Mouse (Mus musculus): ENCODE results near the gene Sncb. TPM values are rescaled to one million over a fixed set of nuclear protein-coding genes. Genes with fewer than 3 reads are reported as not detected.

Sncb gene
- polyA plus RNA-seq, 1 experiment from 2014 or later = 0.29 TPM

GRCm38 (mm10) chr13:54754169-54755080 lies 12.0 kb downstream of the Sncb start:
- H3K36me3 ChIP-seq = no peaks in the 10 kb centered on the region
- no peaks in the 10 kb centered on the region for H3K9me3 ChIP-seq (replicated peaks)
- no peak overlapping the region for H3K27ac ChIP-seq
- H3K9ac ChIP-seq = no peak overlapping the region
- no peak for ATAC-seq (replicated peaks; ENCODE audit: low FRiP score)
- 41% methylated on average over 12 of the region's 12 CpGs for WGBS
- no peak overlapping the region for H3K4me2 ChIP-seq
- peaks cover 69% of the 10 kb centered on the region for H3K27me3 ChIP-seq
- peaks cover 27% of the 10 kb centered on the region for H3K4me1 ChIP-seq
- H3K4me3 ChIP-seq (replicated peaks) = no peak overlapping the region

- Histone ChIP-seq H3K9me3 (replicated peaks) (no peaks in the 10 kb centered on the region), H3K27me3 (peaks cover 68% of the 10 kb centered on the region), H3K27ac (no peak overlapping the region), H3K9ac (no peak overlapping the region), H3K4me1 (peaks cover 27% of the 10 kb centered on the region), H3K4me2 (no peak overlapping the region), H3K4me3 (replicated peaks) (no peak overlapping the region), H3K36me3 (no peaks in the 10 kb centered on the region)
- ATAC-seq (replicated peaks; ENCODE audit: low FRiP score) = no peak
- WGBS = 66% methylated on average over 6 of the region's 6 CpGs
Observed at GRCm38 (mm10) chr13:54753733-54754132, 12.7 kb downstream of the Sncb start.

- Histone ChIP-seq H3K4me1 (peaks cover 16% of the 10 kb centered on the region), H3K9me3 (replicated peaks) (no peaks in the 10 kb centered on the region), H3K9ac (no peak overlapping the region), H3K4me2 (no peak overlapping the region), H3K27me3 (peaks cover 75% of the 10 kb centered on the region), H3K27ac (no peak overlapping the region), H3K36me3 (no peaks in the 10 kb centered on the region), H3K4me3 (replicated peaks) (no peak overlapping the region)
- WGBS = 72% methylated on average over 10 of the region's 10 CpGs
- ATAC-seq (replicated peaks; ENCODE audit: low FRiP score) = no peak
Observed at GRCm38 (mm10) chr13:54752656-54753055, 13.7 kb downstream of the Sncb start.

- Histone ChIP-seq H3K9me3 (replicated peaks) (no peaks in the 10 kb centered on the region), H3K4me1 (peaks cover 14% of the 10 kb centered on the region), H3K4me2 (no peak overlapping the region), H3K4me3 (replicated peaks) (no peak overlapping the region), H3K27ac (no peak overlapping the region), H3K27me3 (peaks cover 77% of the 10 kb centered on the region), H3K9ac (no peak overlapping the region), H3K36me3 (no peaks in the 10 kb centered on the region)
- ATAC-seq (replicated peaks; ENCODE audit: low FRiP score) = no peak
- WGBS = 5% methylated on average over 8 of the region's 8 CpGs
Observed at GRCm38 (mm10) chr13:54750699-54751098, 15.7 kb downstream of the Sncb start.

GRCm38 (mm10) chr13:54749864-54750411 lies 16.5 kb downstream of the Sncb start, which contains the start of gene Gprin1:
Gene Gprin1, minus strand, starts transcription at chr13:54749874.
- ATAC-seq (replicated peaks; ENCODE audit: low FRiP score) = peak; percentile 47; the same call in 1 of the 2 replicates
- Histone ChIP-seq H3K9me3 (replicated peaks) (no peaks in the 10 kb centered on the region), H3K4me3 (replicated peaks) (peak within 1 kb of the TSS; percentile 62), H3K4me2 (peak within 1 kb of the TSS; percentile 94), H3K9ac (no peak within 1 kb of the TSS), H3K4me1 (peaks cover 14% of the 10 kb centered on the region), H3K27ac (no peak within 1 kb of the TSS), H3K36me3 (no peaks in the 10 kb centered on the region), H3K27me3 (peaks cover 73% of the 10 kb centered on the region)
- WGBS = 2% methylated on average over 29 of the region's 29 CpGs

- H3K27me3 ChIP-seq = peaks cover 68% of the 10 kb centered on the region
- no peaks in the 10 kb centered on the region for H3K9me3 ChIP-seq (replicated peaks)
- H3K4me2 ChIP-seq = peak overlapping the region; percentile 94
- H3K4me3 ChIP-seq (replicated peaks) = peak overlapping the region; percentile 62
- no peak overlapping the region for H3K27ac ChIP-seq
- H3K9ac ChIP-seq = no peak overlapping the region
- peak; percentile 83 for ATAC-seq (replicated peaks; ENCODE audit: low FRiP score)
- H3K36me3 ChIP-seq = no peaks in the 10 kb centered on the region
- 2% methylated on average over 51 of the region's 100 CpGs for WGBS
- H3K4me1 ChIP-seq = peaks cover 14% of the 10 kb centered on the region
Observed at GRCm38 (mm10) chr13:54749061-54749863, 17.1 kb downstream of the Sncb start.

GRCm38 (mm10) chr13:54748721-54749060 lies 17.7 kb downstream of the Sncb start:
- 52% methylated on average over 10 of the region's 10 CpGs for WGBS
- Histone ChIP-seq H3K4me3 (replicated peaks) (peak overlapping the region; percentile 62), H3K27me3 (peaks cover 62% of the 10 kb centered on the region), H3K36me3 (no peaks in the 10 kb centered on the region), H3K4me2 (peak overlapping the region; percentile 94), H3K27ac (no peak overlapping the region), H3K9ac (no peak overlapping the region), H3K9me3 (replicated peaks) (no peaks in the 10 kb centered on the region), H3K4me1 (peaks cover 14% of the 10 kb centered on the region)
- ATAC-seq (replicated peaks; ENCODE audit: low FRiP score) = no peak

GRCm38 (mm10) chr13:54748190-54748589 lies 18.2 kb downstream of the Sncb start:
- no peak for ATAC-seq (replicated peaks; ENCODE audit: low FRiP score)
- Histone ChIP-seq H3K9ac (no peak overlapping the region), H3K4me2 (no peak overlapping the region), H3K4me3 (replicated peaks) (no peak overlapping the region), H3K9me3 (replicated peaks) (no peaks in the 10 kb centered on the region), H3K36me3 (no peaks in the 10 kb centered on the region), H3K4me1 (peaks cover 14% of the 10 kb centered on the region), H3K27ac (no peak overlapping the region), H3K27me3 (peaks cover 57% of the 10 kb centered on the region)
- WGBS = 89% methylated on average over 8 of the region's 8 CpGs

- WGBS = 50% methylated on average over 10 of the region's 10 CpGs
- Histone ChIP-seq H3K9me3 (replicated peaks) (no peaks in the 10 kb centered on the region), H3K4me1 (peaks cover 14% of the 10 kb centered on the region), H3K9ac (no peak overlapping the region), H3K36me3 (no peaks in the 10 kb centered on the region), H3K27me3 (peaks cover 54% of the 10 kb centered on the region), H3K4me3 (replicated peaks) (no peak overlapping the region), H3K27ac (no peak overlapping the region), H3K4me2 (no peak overlapping the region)
- ATAC-seq (replicated peaks; ENCODE audit: low FRiP score) = no peak
Observed at GRCm38 (mm10) chr13:54746896-54747295, 19.5 kb downstream of the Sncb start.

GRCm38 (mm10) chr13:54746110-54746509 lies 20.3 kb downstream of the Sncb start:
- Histone ChIP-seq H3K4me2 (no peak overlapping the region), H3K4me1 (peaks cover 14% of the 10 kb centered on the region), H3K27me3 (peaks cover 54% of the 10 kb centered on the region), H3K27ac (no peak overlapping the region), H3K36me3 (no peaks in the 10 kb centered on the region), H3K4me3 (replicated peaks) (no peak overlapping the region), H3K9me3 (replicated peaks) (no peaks in the 10 kb centered on the region), H3K9ac (no peak overlapping the region)
- WGBS = 38% methylated on average over 6 of the region's 6 CpGs
- no peak for ATAC-seq (replicated peaks; ENCODE audit: low FRiP score)

GRCm38 (mm10) chr13:54738213-54738601 lies 28.2 kb downstream of the Sncb start:
- no peak overlapping the region for H3K27ac ChIP-seq
- peaks cover 13% of the 10 kb centered on the region for H3K4me1 ChIP-seq
- 4% methylated on average over 34 of the region's 34 CpGs for WGBS
- peaks cover 59% of the 10 kb centered on the region for H3K27me3 ChIP-seq
- H3K9ac ChIP-seq = 0 out of 2 replicates have a peak overlapping the region, but pooled peaks have one; percentile 35
- H3K4me2 ChIP-seq = peak overlapping the region; percentile 74
- peak; percentile 12; the same call in 1 of the 2 replicates for ATAC-seq (replicated peaks; ENCODE audit: low FRiP score)
- H3K9me3 ChIP-seq (replicated peaks) = no peaks in the 10 kb centered on the region
- H3K4me3 ChIP-seq (replicated peaks) = peak overlapping the region; percentile 47
- H3K36me3 ChIP-seq = no peaks in the 10 kb centered on the region
